Mouse (Mus musculus) thymus, adult 2 months (tissue): Measurements from ENCODE around the gene Atoh7.

ENCODE experiments used
- CTCF ChIP-seq: fragments of 200-500 bp; IDR thresholded peaks from 2 replicates; pipeline ENCODE4 v1.5.1; 2012; ENCODE audit warnings: mild to moderate bottlenecking, control low read depth, low read length, moderate library complexity, borderline replicate concordance; ENCODE audit not compliant: control insufficient read depth, poor library complexity, insufficient read depth; ENCODE audit errors: extremely low read depth
- POLR2A ChIP-seq: fragments of 200-500 bp; IDR thresholded peaks from 2 replicates; pipeline ENCODE4 v1.6.1; 2012; ENCODE audit warnings: mild to moderate bottlenecking, low read length, control low read depth, moderate library complexity; ENCODE audit not compliant: control insufficient read depth, poor library complexity, insufficient read depth; ENCODE audit errors: extremely low read depth

DNA sequence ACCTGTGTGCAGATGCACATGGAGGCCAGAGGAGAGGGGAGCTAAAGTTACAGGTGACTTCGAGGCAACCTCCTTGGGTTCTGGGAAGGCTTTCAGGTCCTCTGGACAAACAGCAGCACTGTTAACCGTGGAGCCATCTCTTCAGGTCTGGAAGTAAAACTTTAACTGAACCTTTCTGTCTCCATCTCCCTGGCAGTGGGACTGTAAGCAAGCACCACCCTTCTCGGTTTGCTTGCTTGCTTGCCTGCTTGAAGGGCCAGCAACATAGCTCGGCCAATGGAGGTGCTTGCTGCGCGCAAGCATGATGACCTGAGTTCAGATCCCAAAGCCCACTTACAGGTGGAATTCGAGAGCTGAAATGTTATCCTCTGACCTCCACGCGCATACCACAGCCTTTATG, 34.9 kb upstream of the Atoh7 start:
- TF ChIP-seq POLR2A: no peak
- no peak for TF ChIP-seq CTCF
